Mouse (Mus musculus) kidney, adult 8-10 months (tissue): ENCODE results near the gene Lmf1.

ENCODE experiments used
- DNase-seq, 2 experiments: peaks; one replicate each; pipeline ENCODE4 v3.0.0; 2022

Lmf1 gene

GRCm38 (mm10) chr17:25644761-25645160, 65.9 kb downstream of the Lmf1 start:
- DNase-seq = no peak

GRCm38 (mm10) chr17:25645661-25646060, 66.8 kb downstream of the Lmf1 start:
- DNase-seq = no peak

- no peak for DNase-seq
These were observed 69.0 kb downstream of the Lmf1 start for GRCm38 (mm10) chr17:25647901-25648300.

- DNase-seq = no peak
These were observed 69.9 kb downstream of the Lmf1 start for GRCm38 (mm10) chr17:25648678-25649216.

- no peak for DNase-seq
These were observed 71.8 kb downstream of the Lmf1 start for GRCm38 (mm10) chr17:25650726-25651125.

GRCm38 (mm10) chr17:25652272-25652671, 73.4 kb downstream of the Lmf1 start:
- no peak for DNase-seq

- DNase-seq = no peak
These were observed 77.4 kb downstream of the Lmf1 start for GRCm38 (mm10) chr17:25656142-25656825.

GRCm38 (mm10) chr17:25656826-25657189, 77.9 kb downstream of the Lmf1 start:
- DNase-seq = no peak

- DNase-seq = no peak
These were observed 84.4 kb downstream of the Lmf1 start for GRCm38 (mm10) chr17:25663213-25663835.

- no peak for DNase-seq
These were observed 86.6 kb downstream of the Lmf1 start for GRCm38 (mm10) chr17:25665485-25665884.

- no peak for DNase-seq
These were observed 87.0 kb downstream of the Lmf1 start for GRCm38 (mm10) chr17:25665891-25666290.

GRCm38 (mm10) chr17:25668481-25669055, 89.7 kb downstream of the Lmf1 start:
- no peak for DNase-seq

- no peak for DNase-seq
These were observed 94.1 kb downstream of the Lmf1 start for GRCm38 (mm10) chr17:25672982-25673381.

GRCm38 (mm10) chr17:25677969-25678368, 99.1 kb downstream of the Lmf1 start:
- no peak for DNase-seq

- no peak for DNase-seq
These were observed 100.9 kb downstream of the Lmf1 start for GRCm38 (mm10) chr17:25679818-25680217.

GRCm38 (mm10) chr17:25681636-25682035, 102.8 kb downstream of the Lmf1 start:
- DNase-seq = no peak

- DNase-seq = no peak
These were observed 107.4 kb downstream of the Lmf1 start for GRCm38 (mm10) chr17:25686323-25686722.

- DNase-seq = no peak
These were observed 110.0 kb downstream of the Lmf1 start for GRCm38 (mm10) chr17:25688922-25689321.

GRCm38 (mm10) chr17:25696263-25696662, 117.4 kb downstream of the Lmf1 start:
- DNase-seq = no peak

GRCm38 (mm10) chr17:25698446-25698845, 119.6 kb downstream of the Lmf1 start:
- peak; percentile 39 to 73 for DNase-seq

- no peak for DNase-seq
These were observed 122.1 kb downstream of the Lmf1 start for GRCm38 (mm10) chr17:25700863-25701496.

- no peak for DNase-seq
These were observed 131.1 kb downstream of the Lmf1 start for GRCm38 (mm10) chr17:25709994-25710393.

GRCm38 (mm10) chr17:25711136-25711535, 132.3 kb downstream of the Lmf1 start:
- DNase-seq = no peak
